Mouse (Mus musculus) cortical plate, adult 2 months (tissue): ENCODE measurements around the gene Spsb4.

ENCODE experiments used
- CTCF ChIP-seq: fragments of 200-500 bp; IDR thresholded peaks from 2 replicates; pipeline ENCODE4 v1.5.1; 2011; ENCODE audit warnings: mild to moderate bottlenecking, control low read depth, low read length; ENCODE audit not compliant: insufficient read depth; ENCODE audit errors: extremely low read depth
- POLR2A ChIP-seq: fragments of 200-500 bp; IDR thresholded peaks from 2 replicates; pipeline ENCODE4 v1.6.1; 2011; ENCODE audit warnings: mild to moderate bottlenecking, low read length, control low read depth; ENCODE audit not compliant: insufficient read depth; ENCODE audit errors: extremely low read depth

DNA sequence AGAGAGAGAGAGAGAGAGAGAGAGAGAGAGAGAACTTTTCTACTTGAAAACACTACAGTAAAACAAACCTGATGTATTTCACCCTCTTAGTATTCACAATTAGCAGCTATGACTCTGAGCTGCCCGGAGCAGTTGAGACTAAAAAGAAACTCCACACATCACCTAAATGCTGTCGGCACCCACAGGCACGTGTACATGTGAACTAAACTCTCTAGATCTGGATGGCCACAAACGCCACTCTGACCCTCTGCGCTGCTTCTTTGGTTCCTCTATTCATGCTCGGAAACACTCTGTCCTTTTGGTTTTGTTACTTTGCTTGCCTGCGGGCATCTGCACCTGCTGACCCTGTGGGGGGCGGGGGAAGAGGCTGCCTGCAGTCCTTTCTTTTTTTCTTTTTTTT is 23.0 kb upstream of the Spsb4 start:
- no peak for TF ChIP-seq CTCF
- no peak for TF ChIP-seq POLR2A
